Mouse (Mus musculus): ENCODE data around the gene Lpcat2b. TPM values are rescaled to one million over a fixed set of nuclear protein-coding genes. Genes with fewer than 3 reads are reported as not detected.

Gene Lpcat2b
- polyA plus RNA-seq, 1 experiment = not detected

DNA sequence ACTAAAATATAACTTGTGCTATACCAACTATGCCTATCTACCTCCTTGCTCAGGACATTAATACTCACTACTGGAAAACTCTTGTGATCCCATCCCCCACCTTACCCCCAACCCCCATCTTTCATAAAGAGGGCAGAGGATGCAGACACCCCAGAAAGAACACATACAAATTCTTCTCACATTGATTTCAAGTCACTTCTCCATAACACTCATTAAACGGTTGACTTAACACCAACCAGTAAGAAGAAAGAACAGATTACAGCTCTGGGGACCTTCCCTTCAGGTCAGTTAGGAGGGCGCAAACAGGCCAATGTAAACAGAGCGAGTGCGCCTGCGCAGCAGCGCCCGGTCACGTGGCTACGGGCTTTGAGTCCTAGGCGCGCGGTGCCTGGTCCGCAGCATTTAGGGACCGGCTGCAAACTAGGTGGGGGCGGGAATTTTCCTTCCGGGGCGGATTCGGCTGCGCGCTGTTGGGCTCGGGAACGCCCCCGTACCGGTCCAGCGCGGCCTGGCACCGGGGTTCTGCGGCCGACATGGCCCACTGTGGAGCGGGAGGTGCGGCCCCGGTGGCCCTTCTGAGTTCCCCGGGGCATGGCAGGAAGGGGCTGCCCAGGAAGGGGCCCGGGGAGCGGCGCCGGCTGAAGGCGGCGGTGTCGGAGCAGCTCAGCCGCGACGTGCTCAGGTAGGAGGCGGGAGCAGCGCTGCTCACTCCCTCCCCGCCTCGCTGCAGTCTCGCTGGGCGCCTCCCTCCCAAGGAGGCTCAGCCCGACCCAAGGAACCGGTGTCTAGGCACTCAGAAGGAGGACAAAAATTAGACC lies 6.3 kb downstream of the Lpcat2b start, which contains the start of gene Btbd8:
Gene Btbd8, plus strand, starts transcription at position 534 of the 818 bp plus-strand sequence.
- Histone ChIP-seq H3K4me2 (ENCODE audit: low read depth) (peak within 1 kb of the TSS; percentile 78), H3K4me3 (peak within 1 kb of the TSS; percentile 37), H3K27me3 (ENCODE audit: control insufficient read depth, insufficient read depth, insufficient read length) (peaks cover 8% of the 10 kb centered on the region), H3ac (ENCODE audit: control insufficient read depth, insufficient read length) (peak within 1 kb of the TSS; percentile 16), H3K79me2 (ENCODE audit: control insufficient read depth, insufficient read depth) (no peaks in the 10 kb centered on the region), H3K36me3 (ENCODE audit: control insufficient read depth, insufficient read depth) (no peaks in the 10 kb centered on the region)
- peak in 1 of 3 experiments; percentile 29 for TF ChIP-seq MYOD1 (IDR thresholded peaks at IDR 0.05; ENCODE audit: control insufficient read depth in 1 of 3, insufficient read length in 2 of 3, low read depth in 2 of 3)
- no peak for TF ChIP-seq POLR2AphosphoS2 (IDR thresholded peaks at IDR 0.05; ENCODE audit: insufficient read length, low read depth)
- TF ChIP-seq CEBPB (IDR thresholded peaks at IDR 0.05; ENCODE audit: insufficient read depth, poor library complexity, severe bottlenecking) = no peak
- peak; percentile 57 for TF ChIP-seq POLR2A (IDR thresholded peaks at IDR 0.05; ENCODE audit: insufficient read length, low read depth)
- TF ChIP-seq E2F4 (IDR thresholded peaks at IDR 0.05; ENCODE audit: insufficient read depth) = peak; percentile 90
- peak; percentile 98 for TF ChIP-seq USF1 (IDR thresholded peaks at IDR 0.05; ENCODE audit: low read depth)
- peak in 2 of 3 experiments; percentile 5 to 53 for TF ChIP-seq MYOG (IDR thresholded peaks at IDR 0.05; ENCODE audit: control insufficient read depth in 1 of 3, insufficient read depth in 1 of 3, insufficient read length in 2 of 3, low read depth in 2 of 3)
- peak; percentile 60 for TF ChIP-seq MAX (IDR thresholded peaks at IDR 0.05; ENCODE audit: low read depth)

DNA sequence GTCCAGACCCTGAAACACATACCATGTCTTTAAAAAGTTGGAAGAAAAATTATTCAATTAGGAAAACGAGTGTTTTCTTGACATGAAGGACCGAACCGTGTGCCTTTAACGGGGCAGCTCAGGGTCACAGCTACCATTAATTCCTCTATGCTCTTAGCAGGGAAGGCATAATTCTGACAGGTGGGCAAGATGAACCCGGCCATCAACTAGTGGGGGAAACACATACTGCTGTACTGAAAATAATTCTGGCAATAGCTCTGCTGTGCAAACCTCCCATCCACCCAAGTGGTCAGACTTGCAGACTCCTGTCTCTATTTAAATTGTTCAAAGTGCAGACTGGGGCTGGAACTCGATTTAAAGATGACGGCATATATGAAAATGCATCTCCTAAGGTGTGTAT lies 7.0 kb downstream of the Lpcat2b start:
- TF ChIP-seq TCF12 (IDR thresholded peaks at IDR 0.05; ENCODE audit: insufficient read depth, poor library complexity, severe bottlenecking) (no peak), E2F4 (IDR thresholded peaks at IDR 0.05; ENCODE audit: insufficient read depth) (no peak), POLR2AphosphoS2 (IDR thresholded peaks at IDR 0.05; ENCODE audit: insufficient read length, low read depth) (no peak), POLR2A (IDR thresholded peaks at IDR 0.05; ENCODE audit: insufficient read length, low read depth) (no peak), SRF (IDR thresholded peaks at IDR 0.05; ENCODE audit: control insufficient read depth, insufficient read length, low read depth) (no peak), CEBPB (IDR thresholded peaks at IDR 0.05; ENCODE audit: insufficient read depth, poor library complexity, severe bottlenecking) (no peak), MYOG (IDR thresholded peaks at IDR 0.05; ENCODE audit: control insufficient read depth in 1 of 3, insufficient read depth in 1 of 3, insufficient read length in 2 of 3, low read depth in 2 of 3) (no peak), TCF3 (IDR thresholded peaks at IDR 0.05; ENCODE audit: insufficient read length, low read depth) (no peak)
- Histone ChIP-seq H3K36me3 (ENCODE audit: control insufficient read depth, insufficient read depth) (no peaks in the 10 kb centered on the region), H3K27me3 (ENCODE audit: control insufficient read depth, insufficient read depth, insufficient read length) (peaks cover 4% of the 10 kb centered on the region), H3K79me2 (ENCODE audit: control insufficient read depth, insufficient read depth) (no peaks in the 10 kb centered on the region), H3ac (ENCODE audit: control insufficient read depth, insufficient read length) (peak overlapping the region; percentile 16), H3K4me2 (ENCODE audit: low read depth) (peak overlapping the region; percentile 78), H3K4me3 (peak overlapping the region; percentile 37)

DNA sequence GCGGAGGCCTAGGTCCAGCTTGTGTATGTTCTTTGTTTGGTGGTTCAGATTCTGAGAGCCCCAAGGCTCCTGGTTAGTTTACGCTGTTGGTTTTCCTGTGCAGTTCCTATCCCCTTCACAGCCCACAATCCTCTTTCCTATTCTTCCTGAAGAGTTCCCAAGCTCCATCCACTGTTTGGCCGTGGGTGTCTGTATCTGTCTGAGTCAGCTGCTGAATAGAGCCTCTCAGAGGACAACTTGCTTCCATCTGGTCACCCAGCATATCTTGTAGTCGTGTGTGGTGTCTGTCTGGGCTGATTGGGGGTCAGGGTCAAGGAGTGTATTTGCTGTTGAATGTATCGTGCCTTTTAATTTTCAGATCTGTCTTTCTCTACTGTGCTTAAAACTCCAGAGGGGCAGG lies 10.5 kb downstream of the Lpcat2b start:
- no peaks in the 10 kb centered on the region for H3K79me2 ChIP-seq (ENCODE audit: control insufficient read depth, insufficient read depth)
- H3K4me3 ChIP-seq = no peak overlapping the region
- H3K27me3 ChIP-seq (ENCODE audit: control insufficient read depth, insufficient read depth, insufficient read length) = no peaks in the 10 kb centered on the region
- no peak overlapping the region for H3ac ChIP-seq (ENCODE audit: control insufficient read depth, insufficient read length)
- H3K36me3 ChIP-seq (ENCODE audit: control insufficient read depth, insufficient read depth) = no peaks in the 10 kb centered on the region
- TF ChIP-seq REST (IDR thresholded peaks at IDR 0.05; ENCODE audit: insufficient read depth, insufficient read length) = no peak
- TF ChIP-seq TCF3 (IDR thresholded peaks at IDR 0.05; ENCODE audit: insufficient read length, low read depth) = no peak
- TF ChIP-seq POLR2AphosphoS2 (IDR thresholded peaks at IDR 0.05; ENCODE audit: insufficient read length, low read depth) = no peak
- H3K4me2 ChIP-seq (ENCODE audit: low read depth) = no peak overlapping the region

DNA sequence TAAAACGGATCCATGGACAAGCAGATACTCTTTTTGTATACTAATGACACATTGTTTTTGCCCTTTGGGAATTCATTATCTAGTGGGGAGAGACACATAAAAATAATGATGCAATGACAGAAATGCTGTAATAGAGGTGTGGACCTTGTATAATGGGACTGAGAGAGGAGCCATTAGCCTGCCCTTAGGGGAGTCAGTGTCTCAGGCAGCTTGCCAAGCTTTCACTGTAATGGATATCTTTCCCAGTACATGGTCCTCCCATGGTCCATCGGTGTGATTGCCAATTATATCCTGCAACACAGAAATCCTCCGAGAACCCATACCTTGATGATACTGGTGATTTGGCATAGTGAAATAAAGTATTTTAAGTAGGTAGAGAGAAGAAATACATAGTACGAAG lies 12.9 kb downstream of the Lpcat2b start:
- Histone ChIP-seq H3K4me3 (no peak overlapping the region), H3ac (ENCODE audit: control insufficient read depth, insufficient read length) (no peak overlapping the region), H3K4me2 (ENCODE audit: low read depth) (no peak overlapping the region), H3K79me2 (ENCODE audit: control insufficient read depth, insufficient read depth) (no peaks in the 10 kb centered on the region), H3K36me3 (ENCODE audit: control insufficient read depth, insufficient read depth) (no peaks in the 10 kb centered on the region), H3K27me3 (ENCODE audit: control insufficient read depth, insufficient read depth, insufficient read length) (no peaks in the 10 kb centered on the region)
- no peak for TF ChIP-seq REST (IDR thresholded peaks at IDR 0.05; ENCODE audit: insufficient read depth, insufficient read length)
- TF ChIP-seq TCF12 (IDR thresholded peaks at IDR 0.05; ENCODE audit: insufficient read depth, poor library complexity, severe bottlenecking) = no peak
- TF ChIP-seq MYOD1 (IDR thresholded peaks at IDR 0.05; ENCODE audit: control insufficient read depth in 1 of 3, insufficient read length in 2 of 3, low read depth in 2 of 3) = no peak
- no peak for TF ChIP-seq USF1 (IDR thresholded peaks at IDR 0.05; ENCODE audit: low read depth)
- no peak for TF ChIP-seq SRF (IDR thresholded peaks at IDR 0.05; ENCODE audit: control insufficient read depth, insufficient read length, low read depth)
- TF ChIP-seq MYOG (IDR thresholded peaks at IDR 0.05; ENCODE audit: control insufficient read depth in 1 of 3, insufficient read depth in 1 of 3, insufficient read length in 2 of 3, low read depth in 2 of 3) = no peak
- no peak for TF ChIP-seq POLR2A (IDR thresholded peaks at IDR 0.05; ENCODE audit: insufficient read length, low read depth)
- TF ChIP-seq POLR2AphosphoS2 (IDR thresholded peaks at IDR 0.05; ENCODE audit: insufficient read length, low read depth) = no peak
- no peak for TF ChIP-seq TCF3 (IDR thresholded peaks at IDR 0.05; ENCODE audit: insufficient read length, low read depth)
- TF ChIP-seq CEBPB (IDR thresholded peaks at IDR 0.05; ENCODE audit: insufficient read depth, poor library complexity, severe bottlenecking) = no peak
- no peak for TF ChIP-seq MAX (IDR thresholded peaks at IDR 0.05; ENCODE audit: low read depth)
- no peak for TF ChIP-seq E2F4 (IDR thresholded peaks at IDR 0.05; ENCODE audit: insufficient read depth)

DNA sequence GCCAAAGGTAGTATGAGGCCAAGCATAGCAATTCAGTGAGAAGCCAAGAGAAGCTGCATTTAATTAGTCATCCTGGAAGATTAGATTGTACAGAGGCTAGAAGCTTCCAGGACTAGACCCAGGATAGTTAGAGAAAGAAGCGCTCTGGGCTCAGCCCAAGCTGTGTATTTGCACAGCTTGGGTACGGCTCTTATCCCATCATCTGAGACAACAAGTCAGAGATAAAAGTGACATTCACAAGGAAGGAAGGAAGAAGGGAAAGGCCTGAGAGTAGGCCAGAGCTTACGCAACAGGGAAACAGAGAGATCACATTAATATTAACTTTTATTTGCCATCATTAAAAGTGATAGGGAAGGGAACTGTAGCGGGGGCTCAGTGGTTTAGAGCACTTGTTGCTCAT lies 16.6 kb downstream of the Lpcat2b start:
- Histone ChIP-seq H3K79me2 (ENCODE audit: control insufficient read depth, insufficient read depth) (no peaks in the 10 kb centered on the region), H3ac (ENCODE audit: control insufficient read depth, insufficient read length) (no peak overlapping the region), H3K4me2 (ENCODE audit: low read depth) (no peak overlapping the region), H3K27me3 (ENCODE audit: control insufficient read depth, insufficient read depth, insufficient read length) (no peaks in the 10 kb centered on the region), H3K4me3 (no peak overlapping the region), H3K36me3 (ENCODE audit: control insufficient read depth, insufficient read depth) (no peaks in the 10 kb centered on the region)
- no peak for TF ChIP-seq MAX (IDR thresholded peaks at IDR 0.05; ENCODE audit: low read depth)
- no peak for TF ChIP-seq MYOD1 (IDR thresholded peaks at IDR 0.05; ENCODE audit: control insufficient read depth in 1 of 3, insufficient read length in 2 of 3, low read depth in 2 of 3)
- TF ChIP-seq E2F4 (IDR thresholded peaks at IDR 0.05; ENCODE audit: insufficient read depth) = no peak
- TF ChIP-seq CEBPB (IDR thresholded peaks at IDR 0.05; ENCODE audit: insufficient read depth, poor library complexity, severe bottlenecking) = no peak
- TF ChIP-seq REST (IDR thresholded peaks at IDR 0.05; ENCODE audit: insufficient read depth, insufficient read length) = no peak
- no peak for TF ChIP-seq POLR2A (IDR thresholded peaks at IDR 0.05; ENCODE audit: insufficient read length, low read depth)
- TF ChIP-seq MYOG (IDR thresholded peaks at IDR 0.05; ENCODE audit: control insufficient read depth in 1 of 3, insufficient read depth in 1 of 3, insufficient read length in 2 of 3, low read depth in 2 of 3) = no peak
- TF ChIP-seq TCF12 (IDR thresholded peaks at IDR 0.05; ENCODE audit: insufficient read depth, poor library complexity, severe bottlenecking) = no peak
- no peak for TF ChIP-seq POLR2AphosphoS2 (IDR thresholded peaks at IDR 0.05; ENCODE audit: insufficient read length, low read depth)
- TF ChIP-seq TCF3 (IDR thresholded peaks at IDR 0.05; ENCODE audit: insufficient read length, low read depth) = no peak
- TF ChIP-seq SRF (IDR thresholded peaks at IDR 0.05; ENCODE audit: control insufficient read depth, insufficient read length, low read depth) = no peak
- no peak for TF ChIP-seq USF1 (IDR thresholded peaks at IDR 0.05; ENCODE audit: low read depth)
